Mouse (Mus musculus): ENCODE measurements at regions not wholly inside any gene's neighbourhood (a gene's known extent, or its start where the extent isn't known, plus 50 kb on each side); places are given as distances from the start of the nearest gene placed in this dataset.
"Not testable (repeated sequence)": the region's sequence is repeated elsewhere in the genome, so short reads cannot be mapped to it uniquely, and the experiment has no call there.

GRCm38 (mm10) chr17:43139916-43140315, 123.6 kb downstream of the Tnfrsf21 start:
- H3K79me3 ChIP-seq (ENCODE audit: low read depth), result no peaks in the 10 kb centered on the region
- TF ChIP-seq FOSL1 (IDR thresholded peaks at IDR 0.05; ENCODE audit: insufficient read depth, low read length, poor library complexity, severe bottlenecking) (no peak), MYOG (IDR thresholded peaks at IDR 0.05; ENCODE audit: control insufficient read depth, extremely low read depth, insufficient read length) (no peak), CTCF (IDR thresholded peaks at IDR 0.05; ENCODE audit: control insufficient read depth, insufficient read depth, insufficient read length) (no peak), CEBPB (IDR thresholded peaks at IDR 0.05; ENCODE audit: low read depth) (no peak), USF1 (IDR thresholded peaks at IDR 0.05; ENCODE audit: low read depth) (no peak), MYOD1 (IDR thresholded peaks at IDR 0.05; ENCODE audit: control insufficient read depth, insufficient read length, low read depth) (no peak), MAX (IDR thresholded peaks at IDR 0.05) (no peak)
- H3K36me3 ChIP-seq (ENCODE audit: control insufficient read depth, insufficient read depth), result no peaks in the 10 kb centered on the region
- no peaks in the 10 kb centered on the region for H3K79me2 ChIP-seq (ENCODE audit: control insufficient read depth, insufficient read depth)
- no peaks in the 10 kb centered on the region for H3K27me3 ChIP-seq (ENCODE audit: control insufficient read depth, insufficient read depth, insufficient read length)
- H3ac ChIP-seq (ENCODE audit: control insufficient read depth, insufficient read length, low read depth), result no peak overlapping the region
- H3K4me3 ChIP-seq (ENCODE audit: insufficient read depth, poor library complexity, severe bottlenecking), result no peak overlapping the region

GRCm38 (mm10) chr17:43141740-43142139, 125.4 kb downstream of the Tnfrsf21 start:
- Histone ChIP-seq H3K27me3 (ENCODE audit: control insufficient read depth, insufficient read depth, insufficient read length) (no peaks in the 10 kb centered on the region), H3K36me3 (ENCODE audit: control insufficient read depth, insufficient read depth) (no peaks in the 10 kb centered on the region), H3K4me3 (ENCODE audit: insufficient read depth, poor library complexity, severe bottlenecking) (no peak overlapping the region), H3K79me3 (ENCODE audit: low read depth) (no peaks in the 10 kb centered on the region), H3ac (ENCODE audit: control insufficient read depth, insufficient read length, low read depth) (no peak overlapping the region), H3K79me2 (ENCODE audit: control insufficient read depth, insufficient read depth) (no peaks in the 10 kb centered on the region)
- no peak for TF ChIP-seq CEBPB (IDR thresholded peaks at IDR 0.05; ENCODE audit: low read depth)

- Histone ChIP-seq H3K36me3 (ENCODE audit: control insufficient read depth, insufficient read depth) (no peaks in the 10 kb centered on the region), H3ac (ENCODE audit: control insufficient read depth, insufficient read length, low read depth) (no peak overlapping the region), H3K79me2 (ENCODE audit: control insufficient read depth, insufficient read depth) (no peaks in the 10 kb centered on the region), H3K27me3 (ENCODE audit: control insufficient read depth, insufficient read depth, insufficient read length) (no peaks in the 10 kb centered on the region), H3K4me3 (ENCODE audit: insufficient read depth, poor library complexity, severe bottlenecking) (no peak overlapping the region), H3K79me3 (ENCODE audit: low read depth) (no peaks in the 10 kb centered on the region)
- no peak for TF ChIP-seq MYOG (IDR thresholded peaks at IDR 0.05; ENCODE audit: control insufficient read depth, extremely low read depth, insufficient read length)
- TF ChIP-seq CEBPB (IDR thresholded peaks at IDR 0.05; ENCODE audit: low read depth), result no peak
- TF ChIP-seq USF1 (IDR thresholded peaks at IDR 0.05; ENCODE audit: low read depth), result no peak
- TF ChIP-seq MAX (IDR thresholded peaks at IDR 0.05), result no peak
- no peak for TF ChIP-seq MYOD1 (IDR thresholded peaks at IDR 0.05; ENCODE audit: control insufficient read depth, insufficient read length, low read depth)
- TF ChIP-seq FOSL1 (IDR thresholded peaks at IDR 0.05; ENCODE audit: insufficient read depth, low read length, poor library complexity, severe bottlenecking), result no peak
Measured at GRCm38 (mm10) chr17:43145749-43146148, 124.4 kb upstream of the Adgrf1 start.

GRCm38 (mm10) chr17:43147935-43148334, 122.2 kb upstream of the Adgrf1 start:
- Histone ChIP-seq H3ac (ENCODE audit: control insufficient read depth, insufficient read length, low read depth) (no peak overlapping the region), H3K27me3 (ENCODE audit: control insufficient read depth, insufficient read depth, insufficient read length) (no peaks in the 10 kb centered on the region), H3K79me3 (ENCODE audit: low read depth) (no peaks in the 10 kb centered on the region), H3K36me3 (ENCODE audit: control insufficient read depth, insufficient read depth) (no peaks in the 10 kb centered on the region), H3K79me2 (ENCODE audit: control insufficient read depth, insufficient read depth) (no peaks in the 10 kb centered on the region), H3K4me3 (ENCODE audit: insufficient read depth, poor library complexity, severe bottlenecking) (no peak overlapping the region)
- TF ChIP-seq USF1 (IDR thresholded peaks at IDR 0.05; ENCODE audit: low read depth) (no peak), CTCF (IDR thresholded peaks at IDR 0.05; ENCODE audit: control insufficient read depth, insufficient read depth, insufficient read length) (no peak), FOSL1 (IDR thresholded peaks at IDR 0.05; ENCODE audit: insufficient read depth, low read length, poor library complexity, severe bottlenecking) (no peak)

GRCm38 (mm10) chr17:43152620-43153019, 117.5 kb upstream of the Adgrf1 start:
- Histone ChIP-seq H3K36me3 (ENCODE audit: control insufficient read depth, insufficient read depth) (no peaks in the 10 kb centered on the region), H3K4me3 (ENCODE audit: insufficient read depth, poor library complexity, severe bottlenecking) (no peak overlapping the region), H3K27me3 (ENCODE audit: control insufficient read depth, insufficient read depth, insufficient read length) (no peaks in the 10 kb centered on the region), H3K79me2 (ENCODE audit: control insufficient read depth, insufficient read depth) (no peaks in the 10 kb centered on the region), H3ac (ENCODE audit: control insufficient read depth, insufficient read length, low read depth) (no peak overlapping the region), H3K79me3 (ENCODE audit: low read depth) (no peaks in the 10 kb centered on the region)
- no peak for TF ChIP-seq CTCF (IDR thresholded peaks at IDR 0.05; ENCODE audit: control insufficient read depth, insufficient read depth, insufficient read length)
- TF ChIP-seq FOSL1 (IDR thresholded peaks at IDR 0.05; ENCODE audit: insufficient read depth, low read length, poor library complexity, severe bottlenecking), result no peak
- no peak for TF ChIP-seq USF1 (IDR thresholded peaks at IDR 0.05; ENCODE audit: low read depth)
- TF ChIP-seq CEBPB (IDR thresholded peaks at IDR 0.05; ENCODE audit: low read depth), result no peak
- TF ChIP-seq MAX (IDR thresholded peaks at IDR 0.05), result no peak
- no peak for TF ChIP-seq MYOG (IDR thresholded peaks at IDR 0.05; ENCODE audit: control insufficient read depth, extremely low read depth, insufficient read length)
- no peak for TF ChIP-seq MYOD1 (IDR thresholded peaks at IDR 0.05; ENCODE audit: control insufficient read depth, insufficient read length, low read depth)

- not testable (repeated sequence) for H3K4me3 ChIP-seq (ENCODE audit: insufficient read depth, poor library complexity, severe bottlenecking); H3K27me3 ChIP-seq (ENCODE audit: control insufficient read depth, insufficient read depth, insufficient read length); H3ac ChIP-seq (ENCODE audit: control insufficient read depth, insufficient read length, low read depth); H3K79me2 ChIP-seq (ENCODE audit: control insufficient read depth, insufficient read depth); H3K36me3 ChIP-seq (ENCODE audit: control insufficient read depth, insufficient read depth); H3K79me3 ChIP-seq (ENCODE audit: low read depth)
Measured at GRCm38 (mm10) chr17:43155271-43155670, 114.9 kb upstream of the Adgrf1 start.

Measured in C2C12 (cell line).